Mouse (Mus musculus): ENCODE data around the gene Fcgr4. TPM values are rescaled to one million over a fixed set of nuclear protein-coding genes. Genes with fewer than 3 reads are reported as not detected.
A peak's percentile ranks its signal among the peaks of the same experiment; 100 is the strongest.

Fcgr4 gene
- total RNA-seq, 2 experiments from 2014 or later: not detected

GRCm38 (mm10) chr1:170989656-170990055 lies 29.1 kb upstream of the Fcgr4 start:
- no peak for TF ChIP-seq CTCF (IDR thresholded peaks at IDR 0.05)
- intact Hi-C loops (cut with DNase I): no loop called here
- H3K27ac ChIP-seq: no peak overlapping the region

GRCm38 (mm10) chr1:170992550-170992949 lies 26.2 kb upstream of the Fcgr4 start:
- Histone ChIP-seq H3K4me3 (no peak overlapping the region), H3K27ac (no peak overlapping the region)
- intact Hi-C loops (cut with DNase I): no loop called here
- no peak for DNase-seq
- TF ChIP-seq CTCF (IDR thresholded peaks at IDR 0.05): peak; percentile 42

More at GRCm38 (mm10) chr1:170989656-170990055, 29.1 kb upstream of the Fcgr4 start:
- no peak for DNase-seq
- H3K4me3 ChIP-seq: no peak overlapping the region

- TF ChIP-seq CTCF (IDR thresholded peaks at IDR 0.05): no peak
- no peak for DNase-seq
- Histone ChIP-seq H3K4me3 (no peak overlapping the region), H3K27ac (no peak overlapping the region)
- intact Hi-C loops (cut with DNase I): loop anchor here (2.0 kb wide), 1 partner anchor 95 kb away; no protein-coding TSS in a partner anchor
Observed at GRCm38 (mm10) chr1:170996034-170996433, 22.7 kb upstream of the Fcgr4 start.

- TF ChIP-seq CTCF (IDR thresholded peaks at IDR 0.05): peak; percentile 85
- peak; percentile 70 for DNase-seq
- intact Hi-C loops (cut with DNase I): loop anchor here (2.0 kb wide), 1 partner anchor 96 kb away; no protein-coding TSS in a partner anchor
- no peak overlapping the region for H3K27ac ChIP-seq
- H3K4me3 ChIP-seq: no peak overlapping the region
Observed at GRCm38 (mm10) chr1:170996753-170997152, 22.0 kb upstream of the Fcgr4 start.

GRCm38 (mm10) chr1:170997756-170998655 lies 20.7 kb upstream of the Fcgr4 start:
- intact Hi-C loops (cut with DNase I): loop anchor here (2.0 kb wide), 1 partner anchor 97 kb away; no protein-coding TSS in a partner anchor
- H3K4me3 ChIP-seq: peak overlapping the region; percentile 57
- no peak for TF ChIP-seq CTCF (IDR thresholded peaks at IDR 0.05)
- peak; percentile 48 for DNase-seq
- H3K27ac ChIP-seq: peak overlapping the region; percentile 28; the same call in 1 of the 2 replicates

- Histone ChIP-seq H3K4me3 (no peak overlapping the region), H3K27ac (no peak overlapping the region)
- no peak for TF ChIP-seq CTCF (IDR thresholded peaks at IDR 0.05)
- intact Hi-C loops (cut with DNase I): no loop called here
- no peak for DNase-seq
Observed at GRCm38 (mm10) chr1:170999811-171000210, 18.9 kb upstream of the Fcgr4 start.

GRCm38 (mm10) chr1:171005081-171005480 lies 13.6 kb upstream of the Fcgr4 start:
- Histone ChIP-seq H3K27ac (no peak overlapping the region), H3K4me3 (no peak overlapping the region)
- no peak for DNase-seq
- TF ChIP-seq CTCF (IDR thresholded peaks at IDR 0.05): no peak
- intact Hi-C loops (cut with DNase I): no loop called here

- no peak overlapping the region for H3K27ac ChIP-seq
- TF ChIP-seq CTCF (IDR thresholded peaks at IDR 0.05): no peak
- no peak for DNase-seq
- H3K4me3 ChIP-seq: no peak overlapping the region
- intact Hi-C loops (cut with DNase I): no loop called here
Observed at GRCm38 (mm10) chr1:171005586-171005985, 13.1 kb upstream of the Fcgr4 start.

GRCm38 (mm10) chr1:171006335-171006734 lies 12.4 kb upstream of the Fcgr4 start:
- Histone ChIP-seq H3K27ac (no peak overlapping the region), H3K4me3 (no peak overlapping the region)
- no peak for TF ChIP-seq CTCF (IDR thresholded peaks at IDR 0.05)
- intact Hi-C loops (cut with DNase I): no loop called here
- no peak for DNase-seq

- H3K4me3 ChIP-seq: no peak overlapping the region
- no peak for DNase-seq
- H3K27ac ChIP-seq: no peak overlapping the region
- intact Hi-C loops (cut with DNase I): no loop called here
- peak; percentile 23; the same call in 1 of the 2 replicates for TF ChIP-seq CTCF (IDR thresholded peaks at IDR 0.05)
Observed at GRCm38 (mm10) chr1:171006905-171007304, 11.8 kb upstream of the Fcgr4 start.

- Histone ChIP-seq H3K4me3 (no peak overlapping the region), H3K27ac (no peak overlapping the region)
- intact Hi-C loops (cut with DNase I): no loop called here
- TF ChIP-seq CTCF (IDR thresholded peaks at IDR 0.05): no peak
- no peak for DNase-seq
Observed at GRCm38 (mm10) chr1:171011733-171012132, 7.0 kb upstream of the Fcgr4 start.

GRCm38 (mm10) chr1:171016676-171017356 lies 1.9 kb upstream of the Fcgr4 start:
- no peak overlapping the region for H3K27ac ChIP-seq
- intact Hi-C loops (cut with DNase I): no loop called here

More at GRCm38 (mm10) chr1:171016676-171017356, 1.9 kb upstream of the Fcgr4 start:
- no peak overlapping the region for H3K4me3 ChIP-seq
- no peak for TF ChIP-seq CTCF (IDR thresholded peaks at IDR 0.05)
- DNase-seq: no peak
